21 mouse cellular contexts compared by ENCODE assay signal in genomic region chr11:74996482-74996881, GRCm38 (mm10).
"Had no signal": no experiment of that assay in that cellular context is flagged by ENCODE, and none has a peak within 500 bp of the region (broad histone marks: within the 10 kb centered on the region; RNA-seq: fewer than 3 reads in every experiment).

No protein-coding gene starts in this region.

- DNase-seq: kidney, adult 8-10 months; kidney, postnatal 25 days; layer of hippocampus, adult 9-11 months; layer of hippocampus, postnatal 36 days; liver, embryonic 13.5 days; lung, embryonic 14.5 days; right cerebral cortex, adult 18-20 months; right cerebral cortex, postnatal 14 days; right cerebral cortex, postnatal 4 days; thymus, adult 2 months; thymus, postnatal 14 days; thymus, postnatal 4 days had no signal

- H3K27me3 ChIP-seq: liver, embryonic 13.5 days; midbrain, embryonic 12.5 days; midbrain, embryonic 15.5 days; neural tube, embryonic 12.5 days; neural tube, embryonic 15.5 days; stomach, embryonic 15.5 days had no signal

- H3K9ac ChIP-seq: liver, embryonic 13.5 days; lung, embryonic 14.5 days; midbrain, embryonic 12.5 days; midbrain, embryonic 15.5 days; neural tube, embryonic 12.5 days; neural tube, embryonic 15.5 days; stomach, embryonic 15.5 days had no signal

- H3K4me2 ChIP-seq: liver, embryonic 13.5 days; lung, embryonic 14.5 days; midbrain, embryonic 12.5 days; midbrain, embryonic 15.5 days; neural tube, embryonic 12.5 days; neural tube, embryonic 15.5 days; stomach, embryonic 15.5 days had no signal

- H3K27ac ChIP-seq: layer of hippocampus, adult 2 months; left cerebral cortex, adult 2 months; liver, embryonic 13.5 days; macrophage; midbrain, embryonic 12.5 days; midbrain, embryonic 15.5 days; neural tube, embryonic 12.5 days; neural tube, embryonic 15.5 days; stomach, embryonic 15.5 days had no signal

- H3K36me3 ChIP-seq: midbrain, embryonic 15.5 days; stomach, embryonic 15.5 days had no signal

- H3K4me3 ChIP-seq: layer of hippocampus, adult 2 months; left cerebral cortex, adult 2 months; liver, embryonic 13.5 days; midbrain, embryonic 12.5 days; midbrain, embryonic 15.5 days; neural tube, embryonic 12.5 days; neural tube, embryonic 15.5 days; stomach, embryonic 15.5 days had no signal

- H3K9me3 ChIP-seq: liver, embryonic 13.5 days; midbrain, embryonic 12.5 days; midbrain, embryonic 15.5 days; neural tube, embryonic 12.5 days; neural tube, embryonic 15.5 days; stomach, embryonic 15.5 days had no signal

- ATAC-seq: lung, postnatal 0 days; midbrain, embryonic 15.5 days had no signal
